Mouse (Mus musculus) midbrain, embryonic 14.5 days (tissue): ENCODE results near the gene Rab20. TPM values are rescaled to one million over a fixed set of nuclear protein-coding genes. Genes with fewer than 3 reads are reported as not detected.
A peak's percentile ranks its signal among the peaks of the same experiment; 100 is the strongest.

Source experiments
- ATAC-seq: fragments of 200-750 bp; cut with Nextera tagmentation; 2 replicates; pipeline ENCODE4 v1.8.0; 2017; ENCODE audit warnings: moderate number of reproducible peaks, moderate library complexity; ENCODE audit not compliant: low FRiP score, low TSS enrichment
- DNase-seq: peaks from one replicate; pipeline ENCODE4 v3.0.0-alpha.2; 2015
- H3K27ac ChIP-seq: fragments of 300-500 bp; sonication (generic); replicated peaks from 2 replicates; pipeline ENCODE4 v1.5.1; 2014; ENCODE audit warnings: mild to moderate bottlenecking, low read depth, low read length, moderate library complexity
- H3K27me3 ChIP-seq: fragments of 300-500 bp; sonication (generic); 2 replicates; pipeline ENCODE4 v1.6.1; 2014; ENCODE audit warnings: low read length, control low read depth, mixed read lengths; ENCODE audit not compliant: control insufficient read depth, insufficient read depth
- H3K36me3 ChIP-seq: fragments of 300-500 bp; sonication (generic); 2 replicates; pipeline ENCODE4 v1.6.1; 2014; ENCODE audit warnings: low read length, control low read depth; ENCODE audit not compliant: control insufficient read depth, insufficient read depth
- H3K4me1 ChIP-seq: fragments of 300-500 bp; sonication (generic); 2 replicates; pipeline ENCODE4 v1.6.1; 2014; ENCODE audit warnings: mild to moderate bottlenecking, antibody characterized with exemption, low read length, control low read depth; ENCODE audit not compliant: control insufficient read depth, insufficient read depth
- H3K4me2 ChIP-seq: fragments of 300-500 bp; sonication (generic); 2 replicates; pipeline ENCODE4 v1.6.1; 2014; ENCODE audit warnings: mild to moderate bottlenecking, low read length, moderate library complexity
- H3K4me3 ChIP-seq: fragments of 300-500 bp; sonication (generic); replicated peaks from 2 replicates; pipeline ENCODE4 v1.5.1; 2014; ENCODE audit warnings: low read depth, low read length
- H3K9ac ChIP-seq: fragments of 300-500 bp; sonication (generic); replicated peaks from 2 replicates; pipeline ENCODE4 v1.6.1; 2014; ENCODE audit warnings: mild to moderate bottlenecking, low read length, moderate library complexity
- H3K9me3 ChIP-seq: fragments of 300-500 bp; sonication (generic); 2 replicates; pipeline ENCODE4 v1.6.1; 2016; ENCODE audit warnings: low read length, control low read depth, mixed read lengths; ENCODE audit not compliant: control insufficient read depth
- WGBS: fragments of 180-500 bp; shearing (Covaris S2); extraction: QIAGEN DNeasy Blood & Tissue Kit; methylation state at CpG from one replicate; pipeline ENCODE4 v1.1.7; 2014; 5-methylcytosine and 5-hydroxymethylcytosine counted together
- polyA plus RNA-seq: library from polyadenylated mRNA; unstranded; fragments of >200 nt; fragmentation: Nextera tagmentation; extraction: Ambion mirVana; gene quantifications from 2 replicates; pipeline ENCODE4 v1.2.1, GENCODE M21; 2014

Rab20 gene
- polyA plus RNA-seq, 1 experiment from 2014 or later = 0.25 TPM

GRCm38 (mm10) chr8:11417762-11418161, 60.7 kb downstream of the Rab20 start:
- Histone ChIP-seq H3K4me2 (no peak overlapping the region), H3K4me3 (no peak overlapping the region), H3K4me1 (peaks cover 12% of the 10 kb centered on the region), H3K9ac (no peak overlapping the region), H3K27me3 (no peaks in the 10 kb centered on the region), H3K9me3 (no peaks in the 10 kb centered on the region), H3K36me3 (no peaks in the 10 kb centered on the region), H3K27ac (no peak overlapping the region)
- DNase-seq (no peak), ATAC-seq (no peak)
- 71% methylated on average over 13 of the region's 13 CpGs for WGBS

DNA sequence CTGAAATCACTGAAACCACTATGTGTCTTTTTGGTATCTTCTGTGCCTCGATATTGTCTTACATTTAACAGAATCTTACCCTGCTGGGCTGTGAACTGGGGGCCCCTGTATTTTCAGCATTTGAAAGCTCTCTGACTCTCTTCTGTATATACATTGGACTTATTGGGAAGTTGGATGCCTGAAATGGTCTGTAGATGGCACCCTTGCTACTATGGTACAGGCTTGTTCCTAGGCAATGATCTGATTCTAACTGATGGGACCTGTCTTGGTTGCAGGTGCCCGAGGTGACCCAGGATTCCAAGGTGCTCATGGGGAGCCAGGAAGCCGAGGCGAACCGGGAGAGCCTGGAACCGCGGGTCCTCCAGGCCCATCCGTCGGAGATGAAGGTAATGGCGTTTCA, 63.4 kb downstream of the Rab20 start:
- peak; percentile 60 for DNase-seq
- H3K36me3 ChIP-seq = no peaks in the 10 kb centered on the region
- no peak for ATAC-seq
- no peaks in the 10 kb centered on the region for H3K9me3 ChIP-seq
- H3K4me1 ChIP-seq = peaks cover 12% of the 10 kb centered on the region
- no peak overlapping the region for H3K27ac ChIP-seq
- H3K9ac ChIP-seq = no peak overlapping the region
- WGBS = 89% methylated on average over 10 of the region's 10 CpGs
- H3K27me3 ChIP-seq = no peaks in the 10 kb centered on the region
- H3K4me2 ChIP-seq = no peak overlapping the region
- no peak overlapping the region for H3K4me3 ChIP-seq

GRCm38 (mm10) chr8:11414304-11414703, 64.2 kb downstream of the Rab20 start:
- H3K4me1 ChIP-seq = peaks cover 12% of the 10 kb centered on the region
- peak; percentile 71 for DNase-seq
- H3K4me2 ChIP-seq = no peak overlapping the region
- peak overlapping the region; percentile 60 for H3K27ac ChIP-seq
- no peaks in the 10 kb centered on the region for H3K27me3 ChIP-seq
- H3K9ac ChIP-seq = no peak overlapping the region
- ATAC-seq = peak; percentile 65
- no peak overlapping the region for H3K4me3 ChIP-seq
- no peaks in the 10 kb centered on the region for H3K9me3 ChIP-seq
- no peaks in the 10 kb centered on the region for H3K36me3 ChIP-seq
- WGBS = 14% methylated on average over 8 of the region's 8 CpGs

GRCm38 (mm10) chr8:11412450-11412849, 66.1 kb downstream of the Rab20 start:
- H3K4me3 ChIP-seq = no peak overlapping the region
- no peak overlapping the region for H3K9ac ChIP-seq
- H3K4me2 ChIP-seq = no peak overlapping the region
- H3K27ac ChIP-seq = no peak overlapping the region
- peaks cover 12% of the 10 kb centered on the region for H3K4me1 ChIP-seq
- ATAC-seq (no peak), DNase-seq (no peak)
- H3K27me3 ChIP-seq = no peaks in the 10 kb centered on the region
- no peaks in the 10 kb centered on the region for H3K36me3 ChIP-seq
- no peaks in the 10 kb centered on the region for H3K9me3 ChIP-seq
- WGBS = 73% methylated on average over 5 of the region's 5 CpGs

GRCm38 (mm10) chr8:11411504-11412124, 66.9 kb downstream of the Rab20 start:
- no peak for ATAC-seq
- H3K9me3 ChIP-seq = no peaks in the 10 kb centered on the region
- WGBS = 81% methylated on average over 12 of the region's 12 CpGs
- H3K27ac ChIP-seq = no peak overlapping the region
- H3K4me2 ChIP-seq = no peak overlapping the region
- no peak overlapping the region for H3K9ac ChIP-seq
- no peaks in the 10 kb centered on the region for H3K36me3 ChIP-seq
- no peaks in the 10 kb centered on the region for H3K27me3 ChIP-seq
- peaks cover 12% of the 10 kb centered on the region for H3K4me1 ChIP-seq
- H3K4me3 ChIP-seq = no peak overlapping the region
- DNase-seq = no peak

DNA sequence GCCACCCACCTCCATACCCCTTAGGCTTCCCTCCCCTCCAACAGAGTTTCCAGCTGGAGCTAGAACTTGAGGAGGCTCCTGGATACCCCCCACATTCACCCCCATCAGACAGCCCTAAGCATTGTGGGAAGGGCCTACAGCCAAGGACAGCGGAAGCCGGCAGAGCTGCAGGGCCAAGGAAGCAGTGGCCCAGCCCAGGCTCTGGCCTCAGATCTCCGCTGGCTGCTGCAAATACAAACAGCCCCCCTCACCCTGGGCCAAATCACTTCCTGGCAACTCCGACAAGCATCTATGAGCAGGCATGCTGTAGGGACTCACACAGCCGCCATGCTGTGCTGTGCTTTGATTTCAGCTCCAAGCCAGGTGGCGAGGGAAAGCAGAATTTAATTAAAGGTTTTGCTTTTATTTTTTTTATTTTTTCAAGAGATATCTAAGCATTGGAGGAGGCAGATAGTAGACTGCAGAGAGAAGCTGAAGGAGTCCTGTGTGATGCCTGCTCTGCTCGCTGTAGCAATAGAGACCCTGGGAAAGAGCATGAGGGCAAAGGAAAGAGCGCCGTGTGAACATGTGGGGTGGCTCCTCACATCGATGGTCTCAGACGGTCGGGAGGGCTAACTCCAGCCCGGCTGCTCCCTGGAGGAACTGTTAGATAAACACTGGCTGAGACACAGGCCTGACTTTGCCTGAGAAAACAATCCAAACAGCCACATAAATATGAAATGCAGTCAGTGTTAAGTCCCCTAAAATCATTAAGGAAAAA, 72.6 kb downstream of the Rab20 start:
- no peak overlapping the region for H3K4me3 ChIP-seq
- H3K4me2 ChIP-seq = no peak overlapping the region
- 49% methylated on average over 13 of the region's 13 CpGs for WGBS
- no peaks in the 10 kb centered on the region for H3K27me3 ChIP-seq
- H3K27ac ChIP-seq = no peak overlapping the region
- H3K4me1 ChIP-seq = no peaks in the 10 kb centered on the region
- H3K9me3 ChIP-seq = no peaks in the 10 kb centered on the region
- peak; percentile 66 for DNase-seq
- ATAC-seq = peak; percentile 64
- H3K9ac ChIP-seq = no peak overlapping the region
- no peaks in the 10 kb centered on the region for H3K36me3 ChIP-seq

- no peak overlapping the region for H3K27ac ChIP-seq
- ATAC-seq = no peak
Measured at GRCm38 (mm10) chr8:11404614-11405013, 73.9 kb downstream of the Rab20 start.

DNA sequence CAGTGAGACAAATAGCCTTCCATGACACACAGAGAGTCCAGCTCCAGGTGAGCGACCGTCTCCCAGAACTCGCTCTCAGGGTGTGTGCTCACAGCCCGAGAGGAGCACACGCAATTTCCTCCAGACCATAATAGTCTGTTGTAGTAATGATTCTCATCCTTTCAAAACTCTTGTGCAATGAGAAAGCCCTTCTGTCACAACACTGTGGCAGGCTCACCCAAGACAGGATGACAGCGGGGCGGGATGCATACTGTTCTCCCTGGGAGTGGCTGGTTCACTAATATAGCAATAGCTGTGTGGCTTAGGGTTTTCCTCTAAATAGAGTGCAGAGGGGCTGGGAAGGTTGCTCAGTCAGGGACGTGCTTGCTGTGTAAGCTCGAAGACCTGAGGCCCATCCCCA, 74.7 kb downstream of the Rab20 start:
- no peak for ATAC-seq
- H3K4me2 ChIP-seq = no peak overlapping the region
- no peak for DNase-seq
- H3K27ac ChIP-seq = no peak overlapping the region
- H3K9ac ChIP-seq = no peak overlapping the region
- no peak overlapping the region for H3K4me3 ChIP-seq
- H3K36me3 ChIP-seq = no peaks in the 10 kb centered on the region
- no peaks in the 10 kb centered on the region for H3K4me1 ChIP-seq
- H3K9me3 ChIP-seq = no peaks in the 10 kb centered on the region
- 93% methylated on average over 9 of the region's 9 CpGs for WGBS
- no peaks in the 10 kb centered on the region for H3K27me3 ChIP-seq

More at GRCm38 (mm10) chr8:11404614-11405013, 73.9 kb downstream of the Rab20 start:
- H3K4me1 ChIP-seq = no peaks in the 10 kb centered on the region
- DNase-seq = no peak
- 74% methylated on average over 4 of the region's 4 CpGs for WGBS
- no peak overlapping the region for H3K4me3 ChIP-seq
- H3K4me2 ChIP-seq = no peak overlapping the region
- H3K9ac ChIP-seq = no peak overlapping the region
- no peaks in the 10 kb centered on the region for H3K9me3 ChIP-seq
- H3K36me3 ChIP-seq = no peaks in the 10 kb centered on the region
- H3K27me3 ChIP-seq = no peaks in the 10 kb centered on the region
